Mouse (Mus musculus) small intestine, adult 2 months (tissue): Measurements from ENCODE around the gene Ttc28.

Source experiments
- CTCF ChIP-seq: fragments of 200-500 bp; IDR thresholded peaks from 2 replicates; pipeline ENCODE4 v1.5.1; 2012; ENCODE audit warnings: low read depth, mild to moderate bottlenecking, control low read depth, inconsistent platforms, low read length, moderate library complexity, mixed read lengths; ENCODE audit not compliant: insufficient replicate concordance, insufficient read length; ENCODE audit errors: extremely low read depth
- POLR2A ChIP-seq: fragments of 200-500 bp; IDR thresholded peaks from 2 replicates; pipeline ENCODE4 v1.6.1; 2012; ENCODE audit warnings: low read depth, mild to moderate bottlenecking, control low read depth, inconsistent platforms, low read length, moderate library complexity

GRCm38 (mm10) chr5:111229671-111230070 lies 350.1 kb downstream of the Ttc28 start:
- TF ChIP-seq CTCF = no peak
- no peak for TF ChIP-seq POLR2A
